Mouse (Mus musculus): ENCODE results near the gene Kcnj12. TPM values are rescaled to one million over a fixed set of nuclear protein-coding genes. Genes with fewer than 3 reads are reported as not detected.

Kcnj12 gene
- polyA plus RNA-seq, 1 experiment from 2014 or later: 0.59 TPM

DNA sequence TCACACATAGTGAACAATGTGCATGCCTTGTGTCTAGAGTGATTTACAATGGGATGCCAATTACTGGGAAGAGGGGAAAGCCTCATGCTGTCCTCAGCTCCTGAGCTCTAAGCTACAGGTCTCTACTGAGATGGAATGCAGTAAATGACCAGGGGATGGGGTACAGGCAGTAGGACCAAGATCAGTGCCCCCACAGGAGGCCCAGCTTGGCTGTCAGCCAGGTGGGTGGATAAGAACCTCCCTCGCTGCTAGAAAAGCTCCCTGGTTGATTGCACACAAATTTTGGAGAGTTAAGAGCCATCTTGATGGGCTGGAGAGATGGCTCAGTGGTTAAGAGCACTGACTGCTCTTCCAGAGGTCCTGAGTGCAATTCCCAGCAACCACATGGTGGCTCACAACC, 88.6 kb downstream of the Kcnj12 start:
- Histone ChIP-seq H3K4me1 (replicated peaks; ENCODE audit: control insufficient read depth, insufficient read depth) (no peaks in the 10 kb centered on the region), H3K27me3 (ENCODE audit: control insufficient read depth, insufficient read depth, low read length) (no peaks in the 10 kb centered on the region), H3K9me3 (ENCODE audit: control insufficient read depth, low read length) (no peaks in the 10 kb centered on the region), H3K27ac (replicated peaks) (no peak overlapping the region), H3K4me3 (ENCODE audit: low read depth, low read length) (no peak overlapping the region), H3K36me3 (ENCODE audit: control insufficient read depth, insufficient read depth, low read length) (no peaks in the 10 kb centered on the region), H3K4me2 (replicated peaks; ENCODE audit: low read depth) (no peak overlapping the region), H3K9ac (ENCODE audit: low read length) (no peak overlapping the region)
- 53% methylated on average over 1 of the region's 1 CpGs for WGBS
- ATAC-seq (ENCODE audit: low FRiP score, low TSS enrichment) (no peak), DNase-seq (ENCODE audit: low spot score) (no peak)
- TF ChIP-seq EP300 (optimal IDR thresholded peaks at IDR 0.05) (no peak), CTCF (IDR thresholded peaks at IDR 0.05; ENCODE audit: low read depth) (no peak)

DNA sequence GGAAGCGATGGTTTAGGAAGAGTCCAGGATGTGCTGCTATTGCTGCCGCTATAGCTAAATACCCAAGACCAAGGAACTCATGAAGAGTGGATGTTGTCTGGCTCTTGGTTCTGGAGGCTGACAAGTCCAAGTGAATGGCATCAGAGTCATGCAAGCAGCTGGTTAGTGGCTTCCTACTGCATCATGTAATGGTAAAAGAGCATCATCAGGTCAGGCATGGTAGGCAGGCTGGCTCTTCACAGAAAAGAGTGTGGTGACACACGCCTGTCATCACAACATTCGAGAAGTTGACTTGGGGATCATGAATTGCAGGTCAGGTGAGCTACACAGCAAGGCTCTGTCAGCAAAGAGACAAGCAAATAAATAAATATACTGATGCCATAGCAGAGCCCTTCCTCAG, 89.1 kb downstream of the Kcnj12 start:
- 93% methylated on average over 4 of the region's 4 CpGs for WGBS
- DNase-seq (ENCODE audit: low spot score): no peak
- TF ChIP-seq CTCF (IDR thresholded peaks at IDR 0.05; ENCODE audit: low read depth) (no peak), EP300 (optimal IDR thresholded peaks at IDR 0.05) (no peak)
- Histone ChIP-seq H3K9me3 (ENCODE audit: control insufficient read depth, low read length) (no peaks in the 10 kb centered on the region), H3K27ac (replicated peaks) (no peak overlapping the region), H3K9ac (ENCODE audit: low read length) (no peak overlapping the region), H3K27me3 (ENCODE audit: control insufficient read depth, insufficient read depth, low read length) (no peaks in the 10 kb centered on the region), H3K4me3 (ENCODE audit: low read depth, low read length) (no peak overlapping the region), H3K4me1 (replicated peaks; ENCODE audit: control insufficient read depth, insufficient read depth) (no peaks in the 10 kb centered on the region), H3K36me3 (ENCODE audit: control insufficient read depth, insufficient read depth, low read length) (no peaks in the 10 kb centered on the region), H3K4me2 (replicated peaks; ENCODE audit: low read depth) (no peak overlapping the region)
- ATAC-seq (ENCODE audit: low FRiP score, low TSS enrichment): no peak

- Histone ChIP-seq H3K4me2 (replicated peaks; ENCODE audit: low read depth) (no peak overlapping the region), H3K4me3 (ENCODE audit: low read depth, low read length) (no peak overlapping the region), H3K9me3 (ENCODE audit: control insufficient read depth, low read length) (no peaks in the 10 kb centered on the region), H3K27ac (replicated peaks) (no peak overlapping the region), H3K27me3 (ENCODE audit: control insufficient read depth, insufficient read depth, low read length) (no peaks in the 10 kb centered on the region), H3K9ac (ENCODE audit: low read length) (no peak overlapping the region), H3K4me1 (replicated peaks; ENCODE audit: control insufficient read depth, insufficient read depth) (no peaks in the 10 kb centered on the region), H3K36me3 (ENCODE audit: control insufficient read depth, insufficient read depth, low read length) (no peaks in the 10 kb centered on the region)
- ATAC-seq (ENCODE audit: low FRiP score, low TSS enrichment) (no peak), DNase-seq (ENCODE audit: low spot score) (no peak)
- 65% methylated on average over 8 of the region's 8 CpGs for WGBS
- TF ChIP-seq EP300 (optimal IDR thresholded peaks at IDR 0.05) (no peak), CTCF (IDR thresholded peaks at IDR 0.05; ENCODE audit: low read depth) (no peak)
Measured at GRCm38 (mm10) chr11:61112323-61112995, 90.1 kb downstream of the Kcnj12 start.

- H3K4me1 ChIP-seq (replicated peaks; ENCODE audit: control insufficient read depth, insufficient read depth): no peaks in the 10 kb centered on the region
- H3K9ac ChIP-seq (ENCODE audit: low read length): no peak overlapping the region
- no peaks in the 10 kb centered on the region for H3K9me3 ChIP-seq (ENCODE audit: control insufficient read depth, low read length)
- ATAC-seq (ENCODE audit: low FRiP score, low TSS enrichment) (no peak), DNase-seq (ENCODE audit: low spot score) (no peak)
- no peak overlapping the region for H3K4me2 ChIP-seq (replicated peaks; ENCODE audit: low read depth)
- no peaks in the 10 kb centered on the region for H3K27me3 ChIP-seq (ENCODE audit: control insufficient read depth, insufficient read depth, low read length)
- no peaks in the 10 kb centered on the region for H3K36me3 ChIP-seq (ENCODE audit: control insufficient read depth, insufficient read depth, low read length)
- no peak overlapping the region for H3K4me3 ChIP-seq (ENCODE audit: low read depth, low read length)
- no peak for TF ChIP-seq EP300 (optimal IDR thresholded peaks at IDR 0.05)
- no peak for TF ChIP-seq CTCF (IDR thresholded peaks at IDR 0.05; ENCODE audit: low read depth)
- no peak overlapping the region for H3K27ac ChIP-seq (replicated peaks)
- 50% methylated on average over 8 of the region's 8 CpGs for WGBS
Measured at GRCm38 (mm10) chr11:61116226-61116625, 93.9 kb downstream of the Kcnj12 start.

DNA sequence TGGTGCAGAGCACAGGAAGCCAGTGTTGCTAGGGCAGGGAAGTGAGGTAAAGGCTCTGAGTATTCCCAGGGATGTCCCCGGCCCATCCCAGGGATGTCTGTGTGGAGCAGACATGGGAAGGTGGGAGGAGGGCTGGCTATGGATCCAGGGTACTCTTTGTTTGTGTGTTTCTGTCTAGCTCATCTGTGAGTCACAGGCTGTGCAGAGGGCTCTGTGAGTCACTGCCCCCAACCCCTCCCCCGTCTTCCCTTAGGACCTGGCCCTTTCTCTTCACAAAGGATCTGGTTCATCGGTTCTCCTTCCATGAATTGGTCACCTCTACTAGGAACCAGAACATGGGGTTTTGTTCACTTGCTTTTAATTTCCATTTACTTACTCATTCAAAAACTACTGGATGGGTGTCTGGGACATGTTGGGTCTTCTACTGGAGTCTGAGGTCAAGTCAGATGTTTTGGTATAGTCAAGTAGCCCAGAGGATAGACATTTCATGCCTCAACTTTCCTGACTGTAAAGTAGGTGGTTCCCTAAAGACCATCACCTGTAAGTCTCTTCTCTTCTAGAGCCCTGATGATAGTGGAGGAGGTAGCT, 97.7 kb downstream of the Kcnj12 start:
- WGBS: 85% methylated on average over 3 of the region's 3 CpGs
- no peaks in the 10 kb centered on the region for H3K36me3 ChIP-seq (ENCODE audit: control insufficient read depth, insufficient read depth, low read length)

More for the DNA sequence above, 97.7 kb downstream of the Kcnj12 start:
- Histone ChIP-seq H3K4me1 (replicated peaks; ENCODE audit: control insufficient read depth, insufficient read depth) (no peaks in the 10 kb centered on the region), H3K4me3 (ENCODE audit: low read depth, low read length) (no peak overlapping the region), H3K27ac (replicated peaks) (no peak overlapping the region), H3K27me3 (ENCODE audit: control insufficient read depth, insufficient read depth, low read length) (no peaks in the 10 kb centered on the region), H3K9ac (ENCODE audit: low read length) (no peak overlapping the region), H3K4me2 (replicated peaks; ENCODE audit: low read depth) (no peak overlapping the region), H3K9me3 (ENCODE audit: control insufficient read depth, low read length) (no peaks in the 10 kb centered on the region)
- no peak for ATAC-seq (ENCODE audit: low FRiP score, low TSS enrichment)
- no peak for TF ChIP-seq CTCF (IDR thresholded peaks at IDR 0.05; ENCODE audit: low read depth)
- TF ChIP-seq EP300 (optimal IDR thresholded peaks at IDR 0.05): no peak
- no peak for DNase-seq (ENCODE audit: low spot score)

Other genes starting within 250 kb of the Kcnj12 start
- gene Top3a, start 245.2 kb upstream of the Kcnj12 start, polyA plus RNA-seq (2015; fragmentation: Nextera tagmentation; extraction: Ambion mirVana): 4.3 and 4.7 TPM in 2 replicates
- 1.7 and 1.9 TPM in 2 replicates for gene Smcr8, start 245.0 kb upstream of the Kcnj12 start, polyA plus RNA-seq (2015; fragmentation: Nextera tagmentation; extraction: Ambion mirVana)
- gene Shmt1, start 210.8 kb upstream of the Kcnj12 start, polyA plus RNA-seq (2015; fragmentation: Nextera tagmentation; extraction: Ambion mirVana): 29.1 and 30.9 TPM in 2 replicates
- gene Dhrs7b, start 191.9 kb upstream of the Kcnj12 start, polyA plus RNA-seq (2015; fragmentation: Nextera tagmentation; extraction: Ambion mirVana): 28.0 and 28.1 TPM in 2 replicates
- 39.8 and 42.1 TPM in 2 replicates for gene Tmem11, start 143.3 kb upstream of the Kcnj12 start, polyA plus RNA-seq (2015; fragmentation: Nextera tagmentation; extraction: Ambion mirVana)
- gene Natd1, start 107.8 kb upstream of the Kcnj12 start, polyA plus RNA-seq (2015; fragmentation: Nextera tagmentation; extraction: Ambion mirVana): 6.7 and 8.3 TPM in 2 replicates
- 105 and 108 TPM in 2 replicates for gene Map2k3, start 90.5 kb upstream of the Kcnj12 start, polyA plus RNA-seq (2015; fragmentation: Nextera tagmentation; extraction: Ambion mirVana)
- gene Tnfrsf13b, start 104.2 kb downstream of the Kcnj12 start, polyA plus RNA-seq (2015; fragmentation: Nextera tagmentation; extraction: Ambion mirVana): 1.9 and 2.6 TPM in 2 replicates
- gene Usp22, start 152.5 kb downstream of the Kcnj12 start, polyA plus RNA-seq (2015; fragmentation: Nextera tagmentation; extraction: Ambion mirVana): 31.9 and 35.6 TPM in 2 replicates
- 3.4 and 3.9 TPM in 2 replicates for gene Aldh3a1, start 185.0 kb downstream of the Kcnj12 start, polyA plus RNA-seq (2015; fragmentation: Nextera tagmentation; extraction: Ambion mirVana)
- gene Aldh3a2, start 244.9 kb downstream of the Kcnj12 start, polyA plus RNA-seq (2015; fragmentation: Nextera tagmentation; extraction: Ambion mirVana): 68.0 and 68.4 TPM in 2 replicates

Data from stomach, postnatal 0 days (tissue).